ENCODE assay signal across 11 mouse cellular contexts in genomic region chr3:97051264-97051744, GRCm38 (mm10).
DNase-seq lines count a peak whose midpoint lies in the region; ATAC-seq lines count a peak whose summit lies in the region.
"Had no signal": no experiment of that assay in that cellular context is flagged by ENCODE, and none has a peak within 500 bp of the region (broad histone marks: within the 10 kb centered on the region; RNA-seq: fewer than 3 reads in every experiment).

No protein-coding gene starts in this region.

- peak; percentile 36 for ATAC-seq in heart, embryonic 14.5 days (ENCODE audit: insufficient number of reproducible peaks, insufficient read depth, low FRiP score, low read depth)
- ATAC-seq in midbrain, embryonic 11.5 days (ENCODE audit: low FRiP score): no peak

- peaks cover 22% of the 10 kb centered on the region for H3K36me3 ChIP-seq in heart, embryonic 14.5 days (ENCODE audit: control insufficient read depth, insufficient read depth, low read length)
- H3K36me3 ChIP-seq in midbrain, embryonic 11.5 days (ENCODE audit: control insufficient read depth, insufficient read depth, low read length): no peaks in the 10 kb centered on the region

- 0 out of 2 replicates have a peak, but pooled peaks cover 3% of the 10 kb centered on the region for H3K9me3 ChIP-seq in heart, embryonic 14.5 days (ENCODE audit: control insufficient read depth, low read length)
- no peaks in the 10 kb centered on the region for H3K9me3 ChIP-seq in midbrain, embryonic 11.5 days (ENCODE audit: control insufficient read depth, low read length)

- peak overlapping the region; percentile 4 to 53 for H3K27ac ChIP-seq in heart, embryonic 14.5 days (replicated peaks in 1 of 2; ENCODE audit: control insufficient read depth in 1 of 2, insufficient read depth in 1 of 2, low read depth in 2 of 2, low read length in 2 of 2)
- no peak overlapping the region for H3K27ac ChIP-seq in midbrain, embryonic 11.5 days (ENCODE audit: low read depth, low read length)
- H3K27ac ChIP-seq: layer of hippocampus, adult 2 months had no signal

- H3K4me1 ChIP-seq in heart, embryonic 14.5 days (ENCODE audit: control insufficient read depth in 2 of 2, insufficient read depth in 2 of 2, low read length in 2 of 2): peaks cover 19 to 21% of the 10 kb centered on the region in 2 experiments
- no peaks in the 10 kb centered on the region for H3K4me1 ChIP-seq in midbrain, embryonic 11.5 days (ENCODE audit: control insufficient read depth, insufficient read depth, low read length)
- H3K4me1 ChIP-seq: megakaryocyte, embryonic 14.5 days had no signal

- H3K27me3 ChIP-seq in heart, embryonic 14.5 days (ENCODE audit: control insufficient read depth, insufficient read depth, low read length): no peaks in the 10 kb centered on the region
- H3K27me3 ChIP-seq in midbrain, embryonic 11.5 days (ENCODE audit: control insufficient read depth, insufficient read depth, low read length): no peaks in the 10 kb centered on the region
- H3K27me3 ChIP-seq: megakaryocyte, embryonic 14.5 days had no signal

- no peak overlapping the region; the same call in 1 of the 2 replicates for H3K9ac ChIP-seq in heart, embryonic 14.5 days (ENCODE audit: low read length)
- no peak overlapping the region for H3K9ac ChIP-seq in midbrain, embryonic 11.5 days (ENCODE audit: low read length)

- H3K4me3 ChIP-seq in heart, embryonic 14.5 days (ENCODE audit: control insufficient read depth in 1 of 2, insufficient read depth in 1 of 2, low read depth in 1 of 2, low read length in 2 of 2): no peak overlapping the region
- no peak overlapping the region for H3K4me3 ChIP-seq in midbrain, embryonic 11.5 days (ENCODE audit: low read depth, low read length)
- H3K4me3 ChIP-seq: layer of hippocampus, adult 2 months; megakaryocyte, embryonic 14.5 days had no signal

- H3K4me2 ChIP-seq in heart, embryonic 14.5 days (ENCODE audit: low read length): peak overlapping the region; percentile 19
- H3K4me2 ChIP-seq in midbrain, embryonic 11.5 days: no peak overlapping the region

- DNase-seq in heart, adult 9 months (ENCODE audit: low spot score in 2 of 2): no peak
- DNase-seq in urinary bladder, postnatal 4 days (ENCODE audit: low spot score in 2 of 2): peak; percentile 35 to 67
- no peak for DNase-seq in urinary bladder, postnatal 10 days (ENCODE audit: low spot score)
- DNase-seq in kidney, postnatal 4 days: peak; percentile 64 to 76
- peak; percentile 28 for DNase-seq in yolk sac, embryonic 10.5 days (ENCODE audit: low spot score)
- DNase-seq in midbrain, embryonic 11.5 days (ENCODE audit: low spot score, missing footprints): no peak
- no peak for DNase-seq in left cerebral cortex, adult 9 months (ENCODE audit: low spot score in 2 of 2)
- DNase-seq: right cerebral cortex, postnatal 14 days had no signal

- WGBS in heart, embryonic 14.5 days: 24% methylated on average over 13 of the region's 13 CpGs
- WGBS in midbrain, embryonic 11.5 days: 53% methylated on average over 13 of the region's 13 CpGs

Comparison
In these comparisons a context has a peak if more than half of its experiments do, and no peak if none do; other contexts are left out.
1. DNase-seq: peak in urinary bladder, postnatal 4 days (2 of 2), kidney, postnatal 4 days (2 of 2) and yolk sac, embryonic 10.5 days (single experiment); none in heart, adult 9 months (0 of 2), urinary bladder, postnatal 10 days (single experiment), midbrain, embryonic 11.5 days (single experiment) and left cerebral cortex, adult 9 months (0 of 2).